Mouse (Mus musculus) limb, embryonic 10.5 days (tissue): ENCODE results near the gene Tnk2. TPM values are rescaled to one million over a fixed set of nuclear protein-coding genes. Genes with fewer than 3 reads are reported as not detected.

ENCODE experiments used
- DNase-seq: peaks from one replicate; pipeline ENCODE4 v3.0.0-alpha.2; 2017; ENCODE audit warnings: low spot score
- H3K27ac ChIP-seq: fragments of 300-500 bp; sonication (generic); 2 replicates; pipeline ENCODE4 v1.5.1; 2016; ENCODE audit warnings: mild to moderate bottlenecking
- H3K27me3 ChIP-seq: fragments of 300-500 bp; sonication (generic); 2 replicates; pipeline ENCODE4 v1.6.1; 2016; ENCODE audit warnings: low read depth, mild to moderate bottlenecking; ENCODE audit not compliant: poor library complexity, severe bottlenecking
- H3K36me3 ChIP-seq: fragments of 300-500 bp; sonication (generic); 2 replicates; pipeline ENCODE4 v1.6.1; 2016; ENCODE audit warnings: mild to moderate bottlenecking, moderate library complexity
- H3K4me1 ChIP-seq: fragments of 300-500 bp; sonication (generic); 2 replicates; pipeline ENCODE4 v1.6.1; 2016
- H3K4me3 ChIP-seq: fragments of 300-500 bp; sonication (generic); 2 replicates; pipeline ENCODE4 v1.5.1; 2016; ENCODE audit warnings: mild to moderate bottlenecking, moderate library complexity
- H3K9me3 ChIP-seq: fragments of 300-500 bp; sonication (generic); replicated peaks from 2 replicates; pipeline ENCODE4 v1.6.1; 2016; ENCODE audit warnings: mild to moderate bottlenecking
- WGBS: fragments of 180-500 bp; shearing (Covaris S2); methylation state at CpG from one replicate; pipeline ENCODE4 v1.1.7; 2016; 5-methylcytosine and 5-hydroxymethylcytosine counted together
- polyA plus RNA-seq: library from polyadenylated mRNA; unstranded; fragments of >200 nt; fragmentation: Nextera tagmentation; extraction: Ambion mirVana; gene quantifications from 2 replicates; pipeline ENCODE4 v1.2.1, GENCODE M21; 2016

The Tnk2 gene
- polyA plus RNA-seq, 1 experiment from 2014 or later = 12.0 TPM

GRCm38 (mm10) chr16:32656321-32656720, 12.6 kb downstream of the Tnk2 start:
- H3K27ac ChIP-seq = no peak overlapping the region
- peaks cover 16% of the 10 kb centered on the region for H3K36me3 ChIP-seq
- H3K4me1 ChIP-seq = peaks cover 45% of the 10 kb centered on the region
- H3K9me3 ChIP-seq = no peaks in the 10 kb centered on the region
- H3K4me3 ChIP-seq = no peak overlapping the region
- 89% methylated on average over 8 of the region's 8 CpGs for WGBS
- no peak for DNase-seq
- no peaks in the 10 kb centered on the region for H3K27me3 ChIP-seq

DNA sequence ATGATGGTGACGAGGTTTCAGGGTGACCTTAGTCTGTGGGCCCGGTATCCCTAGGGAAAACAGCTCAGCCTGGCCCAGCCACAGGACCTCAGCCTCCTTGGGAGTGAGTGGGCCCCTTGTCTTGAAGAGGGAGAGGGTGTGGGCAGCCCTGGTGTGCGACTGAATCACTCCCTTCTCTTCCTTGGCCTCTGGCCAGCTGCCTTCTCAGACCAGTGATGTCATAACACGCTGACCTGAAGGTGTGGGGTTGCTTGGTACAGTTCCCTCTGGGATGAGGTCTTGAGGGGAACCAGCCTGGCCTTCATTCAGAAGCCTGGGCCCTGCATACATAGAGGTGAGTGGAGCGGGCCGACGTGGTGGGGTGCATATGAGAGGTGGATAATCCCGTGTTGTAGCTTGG, 13.1 kb downstream of the Tnk2 start:
- no peaks in the 10 kb centered on the region for H3K27me3 ChIP-seq
- no peaks in the 10 kb centered on the region for H3K9me3 ChIP-seq
- no peak overlapping the region for H3K27ac ChIP-seq
- H3K4me1 ChIP-seq = peaks cover 50% of the 10 kb centered on the region
- DNase-seq = no peak
- H3K36me3 ChIP-seq = peaks cover 12% of the 10 kb centered on the region
- WGBS = 82% methylated on average over 8 of the region's 8 CpGs
- H3K4me3 ChIP-seq = no peak overlapping the region

- Histone ChIP-seq H3K9me3 (no peaks in the 10 kb centered on the region), H3K27ac (no peak overlapping the region), H3K27me3 (no peaks in the 10 kb centered on the region), H3K36me3 (peaks cover 12% of the 10 kb centered on the region), H3K4me1 (peaks cover 54% of the 10 kb centered on the region), H3K4me3 (peak overlapping the region; percentile 52; the same call in 1 of the 2 replicates)
- 91% methylated on average over 16 of the region's 16 CpGs for WGBS
- no peak for DNase-seq
Measured at GRCm38 (mm10) chr16:32657498-32658250, 14.0 kb downstream of the Tnk2 start.

DNA sequence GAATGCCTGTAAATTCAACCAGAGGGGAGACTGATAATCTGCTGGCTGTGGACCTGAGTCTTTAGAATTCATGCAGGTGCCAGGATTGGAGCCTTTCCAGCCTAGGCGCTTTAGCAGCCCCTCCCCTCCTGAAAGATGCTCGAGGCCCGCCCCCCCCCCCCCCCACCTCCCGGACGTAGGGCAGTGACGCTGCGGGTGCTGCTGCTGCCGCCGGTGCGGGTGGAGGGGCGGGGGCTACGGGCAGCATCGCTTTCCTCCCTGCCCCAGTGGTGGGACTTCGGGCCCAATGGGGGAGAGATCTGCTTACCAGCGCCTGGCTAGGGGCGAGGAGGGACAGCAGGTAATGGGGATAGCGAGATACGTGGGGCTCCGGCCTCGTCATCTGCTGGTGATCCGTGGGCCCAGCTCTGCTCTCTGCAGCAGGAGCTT, 15.1 kb downstream of the Tnk2 start:
- Histone ChIP-seq H3K36me3 (peaks cover 14% of the 10 kb centered on the region), H3K27me3 (no peaks in the 10 kb centered on the region), H3K27ac (peak overlapping the region; percentile 71), H3K9me3 (no peaks in the 10 kb centered on the region), H3K4me1 (peaks cover 54% of the 10 kb centered on the region), H3K4me3 (peak overlapping the region; percentile 52)
- 2% methylated on average over 18 of the region's 21 CpGs for WGBS
- no peak for DNase-seq

DNA sequence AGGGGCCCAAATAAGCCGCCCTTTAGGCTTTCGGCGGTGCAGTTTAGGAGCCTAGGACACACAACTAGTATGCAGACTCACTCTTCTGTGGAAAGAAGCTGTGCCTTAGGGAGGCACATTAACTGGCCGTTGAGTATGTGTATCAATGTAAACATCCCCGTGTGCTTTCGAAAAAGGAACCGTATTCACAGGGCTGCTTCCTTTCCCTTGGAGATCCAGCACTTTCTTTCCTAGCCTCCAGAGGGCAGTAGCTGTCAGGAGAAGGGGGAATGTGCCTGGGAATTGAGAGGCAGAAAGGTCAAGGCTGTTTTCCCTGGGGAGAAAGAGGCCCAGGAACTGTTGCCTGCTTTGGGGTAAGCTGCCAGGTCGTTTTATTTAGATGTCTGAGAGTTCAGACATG, 15.7 kb downstream of the Tnk2 start:
- Histone ChIP-seq H3K4me3 (peak overlapping the region; percentile 52), H3K4me1 (peaks cover 48% of the 10 kb centered on the region), H3K36me3 (peaks cover 16% of the 10 kb centered on the region), H3K27ac (peak overlapping the region; percentile 71; the same call in 1 of the 2 replicates), H3K9me3 (no peaks in the 10 kb centered on the region), H3K27me3 (no peaks in the 10 kb centered on the region)
- DNase-seq = peak; percentile 61
- 11% methylated on average over 8 of the region's 8 CpGs for WGBS

DNA sequence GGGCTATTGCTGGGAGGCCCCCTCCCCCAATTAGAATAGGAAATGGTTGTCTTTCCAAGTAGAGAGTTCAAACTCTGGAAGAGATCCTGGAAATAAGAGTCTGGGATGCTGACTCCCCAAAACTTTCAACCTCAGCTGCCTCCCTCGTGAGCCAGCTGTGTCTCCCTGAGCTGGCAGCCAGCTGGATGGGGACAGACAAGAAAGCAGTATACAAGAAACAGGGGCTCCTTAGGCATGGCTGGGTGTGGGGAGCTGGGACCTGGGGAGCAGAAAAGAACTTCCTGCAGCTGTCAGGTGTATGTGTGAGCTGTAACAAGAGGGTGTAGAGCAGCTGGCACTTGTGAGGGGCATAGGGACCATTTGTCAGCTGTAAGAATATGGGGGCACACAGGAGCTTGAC, 16.4 kb downstream of the Tnk2 start:
- Histone ChIP-seq H3K9me3 (no peaks in the 10 kb centered on the region), H3K27me3 (no peaks in the 10 kb centered on the region), H3K4me1 (peaks cover 48% of the 10 kb centered on the region), H3K4me3 (no peak overlapping the region), H3K36me3 (peaks cover 13% of the 10 kb centered on the region), H3K27ac (no peak overlapping the region)
- WGBS = 53% methylated on average over 1 of the region's 1 CpGs
- no peak for DNase-seq

DNA sequence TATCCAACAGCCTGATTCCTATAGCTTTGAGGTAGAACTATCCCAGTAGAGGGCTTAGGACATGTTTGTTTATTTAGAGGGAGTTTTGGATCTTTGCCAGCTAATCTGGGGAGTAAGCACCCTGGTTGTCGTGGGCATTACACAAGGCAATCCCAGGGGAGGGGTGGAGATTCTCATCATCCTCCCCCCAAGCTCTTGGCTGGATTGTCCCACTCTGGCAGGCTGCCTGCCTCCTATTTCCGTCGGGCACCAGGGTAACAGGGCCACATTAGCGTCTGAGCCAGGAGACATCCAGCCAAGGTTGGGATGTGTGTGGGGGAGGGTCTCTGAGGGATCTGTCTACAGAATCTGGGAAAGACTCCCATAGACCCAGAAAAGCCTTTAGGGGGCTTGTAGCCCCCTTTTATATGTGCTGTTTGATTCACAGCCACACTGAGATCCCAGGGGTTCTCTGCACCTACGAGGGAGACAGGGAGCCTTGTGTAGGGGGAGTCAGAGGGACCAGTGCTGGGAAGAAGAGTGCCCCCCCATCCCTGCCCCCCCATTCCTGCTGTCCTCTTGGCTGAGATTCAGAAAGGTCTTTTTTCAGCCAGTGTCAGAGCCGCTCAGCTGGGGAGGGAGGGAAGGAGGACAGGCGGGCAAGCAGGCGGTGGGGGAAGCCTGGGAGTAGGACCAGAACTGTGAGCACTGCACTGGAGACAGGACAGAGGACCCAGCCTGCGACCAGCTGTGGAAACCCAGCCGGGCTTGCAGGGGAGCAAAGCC, 17.1 kb downstream of the Tnk2 start:
- H3K27ac ChIP-seq = peak overlapping the region; percentile 79

GRCm38 (mm10) chr16:32661493-32661921, 17.8 kb downstream of the Tnk2 start:
- H3K36me3 ChIP-seq = peaks cover 21% of the 10 kb centered on the region
- H3K27me3 ChIP-seq = no peaks in the 10 kb centered on the region
- H3K4me1 ChIP-seq = peaks cover 56% of the 10 kb centered on the region
- 75% methylated on average over 10 of the region's 10 CpGs for WGBS
- DNase-seq = no peak
- no peaks in the 10 kb centered on the region for H3K9me3 ChIP-seq
- no peak overlapping the region for H3K4me3 ChIP-seq
- peak overlapping the region; percentile 79 for H3K27ac ChIP-seq

More for the DNA sequence above, 17.1 kb downstream of the Tnk2 start:
- peaks cover 14% of the 10 kb centered on the region for H3K36me3 ChIP-seq
- H3K4me3 ChIP-seq = no peak overlapping the region
- no peaks in the 10 kb centered on the region for H3K9me3 ChIP-seq
- H3K27me3 ChIP-seq = no peaks in the 10 kb centered on the region
- H3K4me1 ChIP-seq = peaks cover 49% of the 10 kb centered on the region
- DNase-seq = no peak
- 45% methylated on average over 10 of the region's 10 CpGs for WGBS

GRCm38 (mm10) chr16:32662372-32662771, 18.7 kb downstream of the Tnk2 start:
- Histone ChIP-seq H3K27me3 (no peaks in the 10 kb centered on the region), H3K27ac (peak overlapping the region; percentile 79; the same call in 1 of the 2 replicates), H3K4me1 (peaks cover 61% of the 10 kb centered on the region), H3K4me3 (no peak overlapping the region), H3K9me3 (no peaks in the 10 kb centered on the region), H3K36me3 (peaks cover 21% of the 10 kb centered on the region)
- WGBS = 88% methylated on average over 7 of the region's 7 CpGs
- DNase-seq = no peak

DNA sequence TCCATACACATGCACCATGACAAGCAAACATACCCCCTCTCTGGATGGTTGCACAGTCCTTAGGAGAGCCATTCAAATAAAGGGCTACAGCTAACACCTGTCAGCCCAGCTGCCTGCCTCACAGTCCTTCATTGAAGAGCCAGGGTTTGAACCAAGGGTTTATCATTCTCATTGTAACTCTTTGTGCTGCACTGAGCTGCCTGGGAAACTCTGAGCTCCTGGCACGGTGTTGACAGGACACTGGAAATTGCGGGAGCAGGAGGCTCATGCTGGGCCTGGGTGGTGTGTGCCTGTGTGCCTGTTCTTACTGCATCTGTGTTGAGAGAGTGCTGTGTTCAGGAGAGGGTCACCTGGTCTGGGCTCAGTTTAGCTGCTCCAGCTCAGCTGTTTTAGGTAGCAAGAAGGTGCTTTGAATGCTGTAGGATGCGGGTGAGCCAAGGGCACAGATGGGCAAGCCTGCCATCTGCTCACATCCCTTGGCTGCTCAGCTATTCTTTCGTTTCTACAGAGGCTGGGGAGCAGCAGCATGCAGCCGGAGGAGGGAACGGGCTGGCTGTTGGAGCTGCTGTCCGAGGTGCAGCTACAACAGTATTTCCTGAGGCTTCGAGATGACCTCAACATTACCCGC, 19.7 kb downstream of the Tnk2 start:
- no peak for DNase-seq
- Histone ChIP-seq H3K27ac (no peak overlapping the region), H3K36me3 (peaks cover 26% of the 10 kb centered on the region), H3K27me3 (no peaks in the 10 kb centered on the region), H3K4me1 (peaks cover 56% of the 10 kb centered on the region), H3K4me3 (no peak overlapping the region), H3K9me3 (no peaks in the 10 kb centered on the region)
- 87% methylated on average over 9 of the region's 9 CpGs for WGBS

GRCm38 (mm10) chr16:32664211-32664610, 20.5 kb downstream of the Tnk2 start:
- Histone ChIP-seq H3K27ac (no peak overlapping the region), H3K4me3 (no peak overlapping the region), H3K27me3 (no peaks in the 10 kb centered on the region), H3K36me3 (peaks cover 30% of the 10 kb centered on the region), H3K4me1 (peaks cover 48% of the 10 kb centered on the region), H3K9me3 (no peaks in the 10 kb centered on the region)
- no peak for DNase-seq
- WGBS = 76% methylated on average over 2 of the region's 2 CpGs

DNA sequence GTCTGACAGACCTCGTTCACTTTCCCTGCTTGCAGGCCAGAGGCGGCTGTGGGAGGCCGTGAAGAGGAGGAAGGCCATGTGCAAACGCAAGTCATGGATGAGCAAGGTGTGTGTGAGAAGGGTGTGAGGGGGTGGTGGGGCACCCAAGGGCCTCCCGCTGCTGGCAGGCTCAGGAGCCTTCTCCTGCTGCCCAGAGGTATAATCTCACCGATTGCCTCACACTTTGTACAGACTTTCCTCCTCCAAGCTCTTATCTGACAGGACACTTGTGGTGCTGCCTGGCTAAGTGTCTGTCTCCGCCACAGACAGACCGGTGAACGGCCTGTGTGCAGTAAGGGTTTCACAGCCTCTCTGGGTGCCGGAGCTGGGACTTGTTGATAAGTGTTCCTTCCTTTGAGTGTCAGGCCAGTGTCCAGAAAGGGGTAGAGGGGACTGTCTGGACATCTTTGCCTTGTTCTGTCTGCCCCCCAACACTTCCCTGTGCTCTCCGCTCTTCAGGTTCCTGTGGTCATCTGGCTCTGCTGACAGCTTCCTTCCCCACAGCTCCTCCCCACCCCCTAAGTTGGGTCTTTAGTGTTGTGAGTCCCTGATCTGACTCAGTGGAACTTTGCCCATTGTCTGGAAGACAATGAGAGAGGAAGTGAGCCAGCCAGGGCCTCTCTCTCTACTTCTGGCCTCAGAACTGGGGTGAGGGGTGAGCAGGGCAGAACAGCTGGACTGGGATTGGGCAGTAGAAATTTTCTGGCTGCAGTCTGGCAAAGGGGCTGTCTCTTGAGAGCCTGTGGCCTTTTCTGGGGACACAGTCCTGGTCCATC, 22.4 kb downstream of the Tnk2 start:
- DNase-seq = no peak
- Histone ChIP-seq H3K27me3 (no peaks in the 10 kb centered on the region), H3K4me3 (no peak overlapping the region), H3K27ac (peak overlapping the region; percentile 53), H3K9me3 (no peaks in the 10 kb centered on the region), H3K36me3 (peaks cover 48% of the 10 kb centered on the region), H3K4me1 (peaks cover 29% of the 10 kb centered on the region)
- WGBS = 71% methylated on average over 11 of the region's 11 CpGs
